Mouse (Mus musculus) ovary, postnatal 14 days (tissue): ENCODE results near the gene Aes.

ENCODE experiments used
- DNase-seq: peaks from one replicate; pipeline ENCODE4 v3.0.0; 2022; ENCODE audit warnings: low spot score

The Aes gene

DNA sequence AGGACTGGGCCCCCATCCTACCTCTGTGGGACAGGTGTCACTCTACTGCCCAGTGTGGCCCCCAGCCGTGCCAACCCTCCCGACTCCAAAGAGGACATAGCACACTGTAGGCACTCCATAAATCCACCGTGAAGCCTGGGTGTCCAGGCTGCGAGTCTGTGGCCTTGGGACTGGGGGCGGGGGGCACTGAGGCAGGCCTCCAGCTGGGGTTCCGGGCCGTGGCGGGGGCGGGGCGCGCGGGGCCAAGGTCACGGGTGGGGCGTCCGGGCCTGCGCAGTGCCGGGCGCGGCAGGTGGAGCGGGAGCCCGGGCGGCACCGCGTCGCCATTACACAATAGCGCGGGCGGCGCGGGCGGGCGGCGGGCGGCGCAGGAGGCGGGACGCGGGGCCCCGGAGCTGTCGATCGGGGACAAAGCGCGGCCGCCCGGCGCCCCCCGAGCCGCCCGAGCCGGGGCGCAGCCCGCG is at the start of gene Aes:
Gene Aes, plus strand, starts transcription at position 326 of the 464 bp plus-strand sequence.
- DNase-seq, result no peak

DNA sequence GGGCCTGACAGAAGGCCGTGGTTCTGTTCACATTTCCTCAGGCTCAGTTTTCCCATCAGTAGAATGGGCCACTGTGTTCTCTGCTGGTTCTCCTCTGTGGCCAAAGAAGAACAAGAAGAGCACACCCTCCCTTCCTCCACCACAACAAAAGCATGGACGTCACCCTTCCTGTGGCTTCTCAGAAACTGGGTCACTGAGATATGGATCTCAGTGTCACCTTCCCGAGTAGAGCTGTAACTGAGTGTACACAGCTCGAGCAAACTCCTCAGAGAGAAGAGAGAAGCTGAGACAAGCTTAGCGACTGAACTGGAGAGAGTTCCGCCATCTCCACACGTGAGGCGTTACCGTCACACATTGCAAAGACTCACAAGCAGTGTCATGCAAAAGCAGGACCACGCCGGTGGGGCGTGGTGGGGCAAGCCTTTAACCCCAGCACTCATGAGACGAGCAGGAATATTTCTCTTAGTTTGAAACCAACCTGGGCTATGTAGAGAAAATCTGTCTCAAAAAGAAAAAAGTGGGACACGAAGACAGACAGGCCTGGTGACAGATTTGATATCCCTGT is 49.0 kb upstream of the Aes start:
- DNase-seq, result no peak

DNA sequence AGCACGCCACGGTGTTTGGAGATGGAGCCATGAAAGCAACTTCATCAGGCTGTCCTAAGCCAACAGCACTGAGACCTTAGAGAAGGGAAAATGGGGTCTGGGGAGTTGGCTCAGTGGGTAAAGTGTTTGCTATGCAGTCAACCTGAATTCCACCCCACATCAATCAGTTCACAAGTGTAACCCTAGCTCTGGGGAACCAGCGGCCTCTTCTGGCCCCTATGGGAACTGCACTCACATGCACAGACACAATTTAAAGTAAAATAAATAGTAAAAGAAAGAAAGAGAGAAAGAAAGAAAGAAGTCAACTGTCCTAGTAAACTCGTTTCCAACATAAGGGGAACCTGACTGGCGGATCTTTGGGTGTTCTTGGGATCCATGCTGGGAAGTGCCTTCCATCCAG is 45.5 kb upstream of the Aes start:
- no peak for DNase-seq

DNA sequence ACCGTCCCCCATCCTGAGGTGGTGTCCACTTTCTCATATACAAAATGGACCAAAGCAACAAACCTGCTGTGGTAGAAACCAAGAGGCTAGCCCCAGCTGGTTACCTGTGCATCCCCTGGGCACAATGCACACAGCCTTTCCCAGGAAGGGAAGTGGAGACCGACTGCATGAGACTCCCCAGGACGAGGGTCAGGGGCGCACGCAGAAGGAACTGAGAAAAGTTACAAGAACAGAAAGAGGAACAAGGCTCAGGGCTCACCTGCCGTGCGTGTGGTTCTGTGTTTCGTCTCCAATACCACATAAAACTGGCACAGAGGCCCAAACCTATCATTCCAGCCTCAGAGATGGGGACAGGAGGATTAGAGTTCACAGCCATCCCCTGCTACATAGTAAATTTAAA is 42.1 kb upstream of the Aes start:
- DNase-seq, result no peak

DNA sequence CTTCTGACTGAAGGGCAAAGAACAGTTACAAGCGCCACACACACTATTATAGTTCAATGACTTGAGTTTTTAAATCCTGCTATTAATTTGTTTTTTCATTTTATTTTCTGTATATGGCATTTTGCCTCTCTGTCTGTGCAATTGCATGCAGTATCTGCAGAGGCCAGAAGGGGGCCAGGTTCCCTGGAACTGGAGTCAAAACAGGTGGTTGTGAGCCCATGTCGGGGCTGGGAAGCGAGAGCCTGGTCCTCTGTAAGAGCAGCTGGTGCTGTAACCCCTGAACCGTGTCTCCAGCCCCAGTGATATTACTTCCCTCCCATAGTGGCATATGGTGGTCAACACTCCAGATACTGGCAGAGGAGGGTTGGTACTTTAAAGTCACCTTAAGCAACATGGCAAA is 40.7 kb upstream of the Aes start:
- peak; percentile 56 for DNase-seq

DNA sequence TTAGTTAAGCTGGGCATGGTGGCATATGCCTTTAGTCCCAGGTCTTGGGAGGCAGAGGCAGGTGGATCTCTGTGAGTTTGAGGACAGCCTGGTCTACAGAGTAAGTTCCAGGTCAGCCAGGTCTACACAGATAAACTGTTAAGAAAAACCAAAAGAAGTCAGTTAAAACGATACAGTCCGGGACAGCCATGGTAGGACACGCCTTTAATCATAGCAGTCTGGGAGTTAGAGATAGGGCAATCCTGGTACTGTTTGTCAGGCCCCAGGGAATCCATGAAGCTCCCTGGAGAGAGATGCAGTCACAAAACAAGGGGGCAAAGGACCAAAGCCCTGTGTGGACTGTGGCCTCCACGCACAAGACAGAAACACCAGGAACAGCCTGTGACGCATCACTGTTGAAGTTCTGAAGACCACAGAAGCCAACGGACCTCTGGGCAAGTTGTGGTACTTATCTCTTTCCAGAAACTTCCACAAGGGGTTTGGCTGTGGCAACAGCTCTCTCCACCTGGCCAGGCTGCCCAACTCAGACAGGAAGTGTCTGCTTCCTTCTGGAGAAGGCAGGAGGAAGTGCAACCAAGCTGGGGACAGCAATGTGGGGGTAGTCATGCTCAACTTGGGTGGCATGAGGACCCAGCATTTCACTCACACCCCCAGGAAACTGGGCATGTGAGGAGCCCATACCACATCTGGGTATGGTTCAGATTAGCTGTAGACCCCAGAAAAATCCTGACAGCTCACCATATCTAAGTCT is 39.9 kb upstream of the Aes start:
- no peak for DNase-seq

DNA sequence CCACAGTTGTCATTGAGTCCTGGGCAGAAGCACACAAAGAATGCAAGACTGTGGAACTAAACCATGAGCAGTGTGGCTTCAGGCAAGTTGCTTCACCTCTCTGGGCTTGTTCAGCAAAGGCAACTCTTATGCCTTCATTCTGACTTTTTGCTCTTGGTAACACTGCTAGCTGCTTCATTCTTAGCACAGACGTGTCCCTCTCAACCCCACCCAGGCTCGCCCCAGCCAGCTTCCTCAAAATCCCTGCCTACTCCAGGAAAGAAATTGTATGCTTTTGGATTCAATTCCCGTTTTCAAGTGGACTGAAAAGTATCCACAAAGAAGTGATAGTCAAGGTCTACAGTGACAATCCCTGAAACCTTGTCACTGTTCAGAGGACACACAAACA is 39.3 kb upstream of the Aes start:
- no peak for DNase-seq

DNA sequence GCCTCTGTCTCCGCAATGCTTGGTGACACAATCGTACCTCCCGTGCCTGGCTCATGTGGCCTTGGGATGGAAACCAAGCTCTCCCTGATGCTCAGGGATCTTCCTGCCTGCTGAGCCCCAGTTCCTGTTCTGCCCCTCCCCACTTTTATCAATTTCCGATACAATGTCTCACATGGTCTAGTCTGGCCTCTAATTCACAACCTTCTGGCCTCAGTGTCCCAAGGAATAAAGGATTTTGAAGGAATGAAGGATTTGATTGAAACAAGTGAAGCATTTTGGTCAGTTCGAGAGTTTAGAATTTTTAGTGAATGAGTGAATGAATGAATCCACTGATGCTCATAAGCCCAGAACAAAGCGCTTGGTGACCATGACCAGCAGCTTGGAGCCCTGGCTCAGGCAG is 36.1 kb upstream of the Aes start:
- no peak for DNase-seq

DNA sequence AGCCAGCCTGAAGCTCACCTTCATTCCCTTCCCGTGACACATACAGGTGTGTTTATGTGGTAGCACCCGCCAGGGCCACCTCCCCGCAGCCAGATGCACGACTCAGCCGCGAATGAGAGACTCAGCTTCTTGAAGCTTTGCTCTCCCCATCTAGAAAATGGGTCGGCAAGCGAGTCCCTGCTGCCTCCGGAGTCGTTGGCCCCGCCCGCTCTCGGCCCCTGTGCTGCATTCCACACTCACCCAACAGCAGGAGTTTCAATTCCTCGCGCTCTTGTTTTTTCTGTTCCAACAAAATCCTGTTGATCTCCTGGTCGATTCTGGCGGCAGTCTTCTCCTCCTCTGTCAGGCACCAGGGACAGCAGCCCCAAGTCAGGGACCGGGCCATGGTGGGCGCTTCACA is 35.7 kb upstream of the Aes start:
- DNase-seq, result no peak

DNA sequence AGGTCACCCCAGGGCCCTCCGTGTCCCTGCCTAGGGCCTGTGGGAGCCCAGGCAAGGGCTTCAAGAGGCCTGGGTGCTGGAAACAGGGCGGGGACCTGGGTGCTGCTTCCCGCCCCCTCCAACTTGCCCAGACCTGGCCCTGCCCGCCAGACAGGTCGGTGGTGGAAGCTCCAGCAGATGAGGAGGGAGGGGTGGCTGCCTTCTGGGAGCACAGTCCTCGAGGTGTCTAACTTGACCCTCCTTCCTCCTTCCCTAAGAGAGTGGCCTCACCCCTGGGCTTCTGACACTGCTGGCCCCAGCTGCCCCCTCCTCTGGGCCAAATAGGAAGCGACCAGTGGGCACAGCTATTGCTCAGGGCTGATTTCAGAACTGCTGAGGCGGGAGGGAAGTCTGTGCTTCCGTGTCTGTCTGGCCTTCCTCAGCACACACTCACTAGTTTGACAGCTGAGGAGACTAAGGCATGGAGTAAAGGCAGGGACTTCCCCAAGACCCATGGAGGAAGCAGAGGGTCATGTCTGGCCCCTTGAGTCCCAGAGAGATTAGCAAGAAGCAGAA is 35.2 kb upstream of the Aes start, which contains the start of gene Gna15:
Gene Gna15, minus strand, starts transcription at position 175 of the 555 bp plus-strand sequence.
- DNase-seq, result no peak

DNA sequence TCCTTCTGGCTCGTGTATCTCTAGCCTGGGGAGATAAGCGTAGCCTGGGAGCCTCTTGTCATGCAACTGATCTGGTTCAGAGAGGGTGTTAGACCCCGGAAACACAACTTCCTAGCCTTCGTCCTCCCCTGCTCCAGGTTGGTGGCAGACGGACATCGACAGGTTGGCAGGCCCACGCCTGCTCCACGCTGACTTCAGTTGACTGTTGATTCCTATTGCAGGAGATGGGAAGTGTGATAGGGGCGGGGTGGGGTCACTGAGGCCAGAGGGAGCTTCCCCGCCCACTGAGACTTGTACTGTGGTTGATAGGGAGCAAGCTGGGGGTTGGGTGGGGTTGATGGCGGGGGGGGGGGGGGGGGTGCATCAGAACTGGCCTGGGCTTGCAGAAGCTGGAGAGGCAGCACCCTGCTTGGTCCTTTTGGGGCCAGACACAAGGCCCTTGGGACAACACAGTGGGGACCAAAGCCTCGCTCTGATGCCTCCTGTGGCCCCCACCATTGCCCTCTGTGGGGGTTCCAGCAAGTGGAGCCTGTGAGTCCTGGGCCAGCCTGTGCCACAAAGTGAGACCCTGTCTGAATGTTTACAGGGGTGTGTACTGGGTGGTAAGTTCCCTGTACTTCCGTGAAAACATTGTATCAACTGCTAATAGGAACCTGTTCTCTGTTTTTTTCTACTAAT is 34.1 kb upstream of the Aes start:
- no peak for DNase-seq

DNA sequence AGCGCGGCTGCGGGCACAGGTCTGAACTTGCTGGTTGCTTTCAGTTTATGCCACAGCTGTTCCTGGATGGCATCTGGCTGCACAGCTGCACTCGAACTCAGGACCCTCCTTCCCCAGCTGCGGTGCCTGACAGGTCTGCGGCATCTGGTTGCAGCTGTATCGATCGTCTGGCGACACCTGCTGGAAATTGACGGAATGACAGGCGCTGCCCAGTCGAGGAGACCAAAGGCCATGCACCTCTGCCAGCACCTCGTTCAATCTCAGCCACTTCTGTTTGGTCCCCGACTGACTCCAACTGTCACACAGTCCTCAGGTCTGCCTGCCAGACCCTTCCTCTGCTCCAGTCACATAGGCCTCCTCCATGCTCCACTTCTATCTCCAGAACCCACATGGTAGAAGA is 32.5 kb upstream of the Aes start:
- DNase-seq, result peak; percentile 77

DNA sequence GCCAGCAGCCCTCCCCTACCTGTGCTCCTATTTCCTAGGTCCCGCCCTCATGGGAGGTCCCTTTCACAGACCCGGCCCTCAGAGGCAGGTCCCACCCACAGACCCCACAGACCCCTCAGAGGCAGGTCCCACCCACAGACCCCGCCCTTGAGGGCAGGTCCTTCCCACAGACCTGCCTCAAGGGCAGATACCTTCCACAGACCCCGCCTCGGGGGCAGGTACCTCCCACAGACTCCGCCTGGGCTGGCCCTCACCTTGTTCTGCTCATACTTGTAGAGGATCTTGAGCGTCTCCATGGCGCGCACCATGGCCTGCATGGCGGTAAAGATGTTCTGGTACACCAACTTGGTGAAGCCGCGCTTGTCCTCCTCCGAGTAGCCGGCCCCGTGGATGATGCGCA is 24.5 kb upstream of the Aes start:
- no peak for DNase-seq

DNA sequence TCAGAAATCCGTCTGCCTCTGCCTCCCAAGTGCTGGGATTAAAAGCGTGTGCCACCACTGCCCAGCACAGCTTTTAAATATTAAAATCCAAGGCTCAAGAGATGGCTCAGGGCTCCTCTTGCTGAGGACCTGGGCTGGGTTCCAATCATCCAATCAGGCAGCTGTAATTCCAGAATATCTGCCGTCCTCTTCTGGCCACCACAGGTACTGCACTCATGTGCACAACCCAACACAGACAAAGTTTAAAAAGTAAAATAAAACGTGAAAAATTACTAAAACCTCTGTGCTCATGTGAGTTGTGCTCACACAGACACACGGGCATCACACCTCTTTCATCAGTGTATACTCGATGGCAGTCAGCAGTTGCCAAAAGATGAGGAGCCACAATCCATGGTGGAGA is 22.6 kb upstream of the Aes start:
- DNase-seq, result no peak

DNA sequence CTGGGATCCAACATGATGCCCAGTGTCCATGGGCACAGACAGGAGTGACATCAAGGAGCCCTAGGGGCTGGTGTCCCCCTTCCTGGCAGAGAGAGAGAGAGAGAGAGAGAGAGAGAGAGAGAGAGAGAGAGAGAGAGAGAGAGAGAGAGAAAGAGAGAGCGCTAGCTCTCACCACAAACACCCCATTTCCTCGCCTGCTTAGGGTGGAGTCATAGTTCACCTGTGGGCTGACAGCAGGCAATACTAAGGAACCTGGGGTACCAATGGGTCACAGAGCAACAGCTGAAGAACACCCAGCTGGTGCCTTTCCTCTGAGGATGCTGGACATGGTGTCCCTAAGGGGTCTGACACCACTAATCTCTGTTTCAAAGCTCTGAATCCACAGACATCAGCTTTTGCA is 21.9 kb upstream of the Aes start:
- no peak for DNase-seq

DNA sequence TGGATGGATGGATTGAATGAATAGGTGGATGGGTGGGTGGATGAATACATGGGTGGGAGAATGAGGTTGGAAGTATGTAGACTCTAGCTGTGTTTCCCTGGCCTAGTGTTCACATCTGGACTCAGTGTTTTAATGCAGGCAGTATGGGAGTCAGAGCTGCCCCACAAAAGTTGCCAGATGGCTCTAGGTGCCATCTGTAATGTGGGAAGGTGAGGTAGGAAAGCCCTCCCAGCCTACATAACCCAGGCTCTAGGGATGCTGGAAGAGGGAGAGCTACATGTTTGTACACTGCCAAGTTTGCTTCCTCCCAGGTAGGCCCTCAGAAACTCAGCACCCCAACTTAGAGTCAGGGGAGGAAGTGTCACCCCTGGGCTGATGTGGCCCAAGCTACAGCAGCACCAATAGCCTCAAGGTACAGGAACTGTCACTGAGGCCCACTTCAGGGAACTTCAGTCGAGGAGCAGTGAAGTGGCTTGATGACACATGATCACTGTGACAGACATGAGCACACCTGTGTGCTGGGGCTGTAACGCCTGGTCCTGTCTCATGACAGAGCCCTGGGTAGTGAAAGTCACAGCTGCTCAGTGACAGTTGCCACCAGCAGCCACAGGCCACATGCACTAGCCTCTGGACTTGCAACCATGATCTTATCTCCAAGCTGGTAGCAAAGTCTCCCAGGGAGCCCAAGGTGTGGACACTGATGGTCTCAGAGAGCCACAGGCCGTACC is 20.8 kb upstream of the Aes start:
- no peak for DNase-seq

DNA sequence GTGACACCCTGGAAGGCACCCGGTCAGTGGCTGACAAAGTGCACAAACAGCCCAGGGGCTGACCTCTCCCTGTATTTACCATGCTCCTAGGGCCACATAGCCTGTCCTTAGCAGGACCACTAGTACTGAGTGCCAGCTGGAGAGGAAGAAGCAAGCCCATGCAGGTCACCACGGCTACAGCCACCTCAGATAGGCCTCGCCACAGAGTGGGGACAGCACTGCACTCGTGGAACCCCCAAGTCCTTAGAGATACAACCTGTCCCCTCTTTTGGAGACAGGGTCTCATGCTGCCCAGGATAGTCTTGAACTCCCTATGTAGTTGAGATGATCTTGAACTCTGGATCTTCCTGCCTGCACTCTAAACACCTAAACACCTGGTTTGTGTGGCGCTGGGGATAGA is 17.9 kb upstream of the Aes start:
- DNase-seq, result no peak

DNA sequence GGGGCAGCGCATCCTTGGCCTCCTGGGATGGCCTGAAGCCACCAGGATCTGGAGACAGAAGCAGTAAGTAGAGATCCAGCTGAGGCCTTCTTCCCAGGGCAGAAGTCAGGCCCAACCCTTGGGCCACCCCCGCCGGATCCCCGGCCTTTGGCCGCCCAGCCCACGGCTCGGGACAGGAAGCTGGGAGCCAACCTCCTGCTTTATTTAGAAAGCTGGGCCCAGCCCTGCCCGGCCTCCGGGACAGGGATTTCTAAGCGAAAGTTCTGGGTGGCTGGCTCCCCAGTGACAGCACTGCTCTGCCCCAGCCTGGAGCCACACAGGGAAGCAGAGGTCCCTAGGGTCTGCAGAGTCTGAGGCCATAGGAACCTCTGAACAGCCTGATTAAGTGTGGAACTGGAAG is 17.5 kb upstream of the Aes start:
- DNase-seq, result no peak

DNA sequence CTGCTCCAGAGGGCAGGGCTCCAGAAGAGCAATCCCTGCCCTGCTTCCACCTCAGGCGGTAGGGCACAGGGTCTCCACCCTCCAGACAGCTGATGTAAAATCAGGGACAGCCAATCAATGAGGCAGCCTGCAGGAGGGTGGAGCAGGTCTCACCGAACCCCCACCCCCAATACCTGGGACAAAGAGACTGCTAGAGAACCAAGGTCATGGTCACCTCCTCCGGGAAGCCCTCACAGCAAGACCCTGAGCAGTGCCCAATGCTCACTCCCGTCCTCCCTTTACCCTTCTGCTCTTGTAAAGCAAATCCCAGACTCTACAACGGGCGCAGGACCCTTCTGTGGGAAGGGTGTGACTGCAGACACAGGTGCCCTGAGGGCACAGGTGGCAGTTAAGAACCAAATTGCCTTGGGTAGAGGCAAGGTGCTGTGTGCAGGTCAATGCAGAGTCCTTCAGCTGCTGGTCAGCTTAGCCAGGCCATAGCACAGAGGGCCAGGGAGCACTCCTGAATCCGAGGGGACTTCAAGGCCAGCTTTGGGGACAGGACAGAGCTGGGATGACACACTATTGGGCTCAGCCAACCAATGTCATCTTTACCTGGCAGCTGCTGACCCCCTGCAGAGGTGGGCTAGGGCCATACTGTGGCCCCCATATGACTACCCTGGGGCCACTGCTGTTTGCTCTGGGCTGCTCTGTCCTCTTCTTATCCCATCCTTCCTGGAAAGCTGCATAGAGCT is 16.4 kb upstream of the Aes start:
- no peak for DNase-seq

DNA sequence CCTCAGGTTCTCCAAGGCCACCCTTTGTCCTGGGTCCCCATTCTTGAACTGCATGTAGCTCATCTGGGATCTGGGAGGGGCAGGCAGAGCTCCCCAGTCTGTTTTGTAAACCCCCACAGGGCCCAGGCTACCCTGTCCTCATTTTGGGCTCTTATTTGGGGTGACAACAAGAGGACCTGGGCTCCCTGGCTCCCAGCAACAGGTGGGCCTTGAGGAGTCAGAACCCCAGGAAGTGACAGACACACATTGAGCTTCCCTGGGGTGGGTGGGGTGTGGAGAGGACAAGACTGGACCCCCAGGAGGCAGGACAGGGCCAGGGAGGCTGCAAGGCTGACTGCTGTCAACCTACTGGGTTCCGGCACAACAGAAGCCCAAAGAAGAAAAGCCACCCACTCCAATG is 15.7 kb upstream of the Aes start:
- DNase-seq, result no peak

DNA sequence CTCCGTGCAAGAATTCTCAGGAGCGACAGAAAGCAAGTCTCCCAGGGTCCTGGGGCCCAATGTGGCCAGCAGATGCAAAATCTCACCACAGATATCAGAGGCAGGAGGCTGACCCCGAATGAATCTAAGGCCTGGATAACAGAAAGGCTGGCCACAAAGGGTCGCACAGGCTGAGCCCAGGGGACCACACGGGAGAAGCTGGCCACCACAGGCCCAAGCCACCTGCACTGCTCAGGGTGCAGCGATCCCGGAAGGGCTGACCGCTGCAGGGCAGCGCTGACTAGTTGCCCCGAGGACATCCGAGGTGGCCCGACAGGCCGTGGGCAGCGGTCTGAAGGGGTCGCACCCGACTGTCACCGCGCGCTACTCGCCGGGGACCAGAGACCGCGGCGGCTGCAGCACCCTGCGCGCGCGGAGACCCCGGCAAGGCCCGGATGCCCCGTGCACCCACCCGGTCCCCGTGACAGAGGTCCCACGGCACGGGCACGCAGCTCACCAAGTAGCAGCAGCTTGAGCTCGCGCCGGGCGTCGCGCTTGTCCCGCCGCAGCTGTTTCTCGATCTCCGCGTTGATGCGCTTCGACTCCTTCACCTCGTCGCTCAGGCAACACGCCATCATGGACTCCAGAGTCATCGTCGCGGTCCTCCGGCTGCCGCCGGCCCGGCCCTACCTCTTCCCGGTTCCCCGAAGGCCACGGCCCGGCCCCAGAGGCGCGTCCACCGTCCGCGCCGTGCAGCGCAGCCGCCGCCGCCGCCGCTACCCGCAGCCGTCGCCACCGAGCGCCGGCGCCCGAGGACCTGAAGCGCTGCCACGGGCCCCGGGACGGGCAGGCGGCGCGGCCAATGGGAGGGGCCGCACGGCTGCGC is 14.8 kb upstream of the Aes start:
- no peak for DNase-seq
